In the genomic region with DNA sequence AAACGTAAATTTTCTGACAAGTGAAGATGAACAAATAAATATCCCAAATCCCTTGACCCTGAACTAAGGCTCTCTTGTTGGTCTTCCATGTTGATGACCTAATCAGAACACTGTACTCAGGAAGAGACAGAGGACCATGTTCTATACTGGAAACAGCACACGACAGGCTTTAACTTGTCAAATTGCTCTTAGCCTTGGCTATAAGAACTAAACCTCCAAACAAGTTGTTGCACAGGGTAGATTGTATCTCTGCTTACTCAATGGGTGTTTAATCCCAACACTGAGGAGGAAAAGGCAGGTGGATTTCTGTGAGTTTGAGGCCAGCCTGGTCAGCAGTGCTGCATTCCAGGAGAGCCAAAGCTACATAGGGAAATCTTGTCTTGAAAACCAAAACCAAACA, we compare ENCODE assay signal across 31 mouse cellular contexts.
"Had no signal": no experiment of that assay in that cellular context is flagged by ENCODE, and none has a peak within 500 bp of the region (broad histone marks: within the 10 kb centered on the region; RNA-seq: fewer than 3 reads in every experiment).

No protein-coding gene starts in this region.

- ATAC-seq: liver, embryonic 12.5 days; liver, postnatal 0 days; lung, postnatal 0 days; midbrain, embryonic 15.5 days; midbrain, embryonic 16.5 days had no signal

- DNase-seq: left cerebral cortex, postnatal 4 days; liver; liver, embryonic 13.5 days; liver, postnatal 0 days; lung, adult 18-20 months; lung, adult 2 months; lung, embryonic 14.5 days; lung, postnatal 10 days; lung, postnatal 14 days; lung, postnatal 36 days; lung, postnatal 4 days; midbrain, embryonic 14.5 days had no signal

- H3K4me2 ChIP-seq: limb, embryonic 15.5 days; liver, embryonic 11.5 days; liver, embryonic 12.5 days; liver, embryonic 13.5 days; liver, embryonic 15.5 days; lung, embryonic 14.5 days; lung, embryonic 15.5 days; midbrain, embryonic 11.5 days; midbrain, embryonic 12.5 days; midbrain, embryonic 15.5 days; neural tube, embryonic 12.5 days had no signal

- H3K9me3 ChIP-seq: limb, embryonic 10.5 days; limb, embryonic 12.5 days; limb, embryonic 13.5 days; limb, embryonic 15.5 days; liver, embryonic 12.5 days; liver, embryonic 13.5 days; liver, embryonic 15.5 days; lung, embryonic 15.5 days; midbrain, embryonic 10.5 days; midbrain, embryonic 12.5 days; midbrain, embryonic 15.5 days; neural tube, embryonic 12.5 days had no signal

- H3K36me3 ChIP-seq: limb, embryonic 10.5 days; limb, embryonic 12.5 days; limb, embryonic 13.5 days; limb, embryonic 15.5 days; liver, embryonic 12.5 days; liver, embryonic 13.5 days; liver, embryonic 15.5 days; lung, embryonic 15.5 days; midbrain, embryonic 10.5 days; midbrain, embryonic 12.5 days; midbrain, embryonic 15.5 days; neural tube, embryonic 12.5 days had no signal

- H3K9ac ChIP-seq: limb, embryonic 12.5 days; limb, embryonic 13.5 days; limb, embryonic 15.5 days; liver, embryonic 12.5 days; liver, embryonic 13.5 days; liver, embryonic 14.5 days; liver, embryonic 15.5 days; liver, postnatal 0 days; lung, embryonic 14.5 days; lung, embryonic 15.5 days; midbrain, embryonic 12.5 days; midbrain, embryonic 15.5 days; neural tube, embryonic 12.5 days had no signal

- H3K27ac ChIP-seq: limb, embryonic 10.5 days; limb, embryonic 13.5 days; limb, embryonic 15.5 days; liver, embryonic 12.5 days; liver, embryonic 13.5 days; liver, embryonic 14.5 days; liver, embryonic 15.5 days; lung, embryonic 15.5 days; macrophage; midbrain, embryonic 10.5 days; midbrain, embryonic 12.5 days; midbrain, embryonic 15.5 days; neural tube, embryonic 12.5 days had no signal

- H3K4me1 ChIP-seq: liver, embryonic 12.5 days; liver, embryonic 13.5 days; liver, embryonic 15.5 days; lung, embryonic 15.5 days; megakaryocyte, embryonic 14.5 days; midbrain, embryonic 10.5 days; midbrain, embryonic 12.5 days; midbrain, embryonic 15.5 days; neural tube, embryonic 12.5 days had no signal

- H3K27me3 ChIP-seq: limb, embryonic 12.5 days; limb, embryonic 13.5 days; limb, embryonic 15.5 days; liver, embryonic 12.5 days; liver, embryonic 13.5 days; liver, embryonic 15.5 days; lung, embryonic 15.5 days; megakaryocyte, embryonic 14.5 days; midbrain, embryonic 12.5 days; midbrain, embryonic 15.5 days; neural tube, embryonic 12.5 days had no signal

- H3K4me3 ChIP-seq: limb, embryonic 10.5 days; limb, embryonic 12.5 days; limb, embryonic 13.5 days; limb, embryonic 15.5 days; liver, embryonic 12.5 days; liver, embryonic 13.5 days; liver, embryonic 15.5 days; lung, embryonic 15.5 days; megakaryocyte, embryonic 14.5 days; midbrain, embryonic 10.5 days; midbrain, embryonic 12.5 days; midbrain, embryonic 15.5 days; myocyte; neural tube, embryonic 12.5 days had no signal
